Mouse (Mus musculus): ENCODE data around the gene 4930539E08Rik. TPM values are rescaled to one million over a fixed set of nuclear protein-coding genes. Genes with fewer than 3 reads are reported as not detected.

Gene 4930539E08Rik
- polyA plus RNA-seq, 1 experiment from 2014 or later: 1.8 TPM

DNA sequence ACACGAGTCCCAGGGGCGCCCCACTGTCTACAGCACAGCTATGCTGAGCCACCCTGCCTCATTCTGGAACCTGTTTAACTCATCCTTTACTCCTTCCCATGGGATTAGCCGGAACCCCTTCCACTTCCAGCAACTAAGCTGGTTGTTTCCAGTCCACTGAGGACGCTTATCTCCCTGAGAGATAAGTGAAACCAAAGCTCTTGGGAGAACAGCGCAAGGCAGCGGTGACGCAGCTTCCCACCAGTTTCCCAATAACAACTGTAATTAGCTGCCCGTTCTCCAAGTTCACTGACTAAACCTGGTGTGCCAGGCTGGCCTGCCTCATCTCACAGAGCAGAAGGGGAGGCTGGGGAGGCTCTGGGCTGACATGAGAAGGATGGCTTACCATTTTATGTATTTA is 6.0 kb upstream of the 4930539E08Rik start:
- Histone ChIP-seq H3K4me1 (replicated peaks; ENCODE audit: control insufficient read depth, insufficient read depth, low read length) (no peaks in the 10 kb centered on the region), H3K4me3 (replicated peaks; ENCODE audit: low read length) (no peak overlapping the region), H3K27ac (ENCODE audit: low read length) (no peak overlapping the region), H3K27me3 (replicated peaks; ENCODE audit: control insufficient read depth, insufficient read depth, low read length) (no peaks in the 10 kb centered on the region), H3K9ac (replicated peaks; ENCODE audit: low read depth, low read length) (no peak overlapping the region), H3K9me3 (ENCODE audit: control insufficient read depth, low read length) (no peaks in the 10 kb centered on the region), H3K4me2 (ENCODE audit: low read length) (no peak overlapping the region), H3K36me3 (ENCODE audit: control insufficient read depth, insufficient read depth) (no peaks in the 10 kb centered on the region)
- WGBS: 67% methylated on average over 8 of the region's 8 CpGs
- ATAC-seq: no peak

DNA sequence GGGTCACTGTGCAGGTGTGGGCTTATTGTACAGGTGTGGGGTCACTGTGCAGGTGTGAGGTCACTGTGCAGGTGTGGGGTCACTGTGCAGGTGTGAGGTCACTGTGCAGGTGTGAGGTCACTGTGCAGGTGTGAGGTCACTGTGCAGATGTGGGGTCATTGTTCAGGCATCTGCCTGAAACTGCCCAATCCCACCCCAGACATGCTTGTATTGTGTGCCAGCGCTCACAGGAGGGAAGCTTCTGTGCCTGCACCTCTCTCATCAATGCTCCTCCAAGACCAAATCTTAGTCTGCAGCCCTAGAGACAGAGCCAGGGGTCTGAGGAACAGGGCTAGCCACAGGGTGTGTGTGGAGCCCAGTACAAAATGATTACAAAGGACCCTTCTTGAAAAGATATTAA is 1.4 kb upstream of the 4930539E08Rik start:
- no peaks in the 10 kb centered on the region for H3K36me3 ChIP-seq (ENCODE audit: control insufficient read depth, insufficient read depth)
- 95% methylated on average over 1 of the region's 1 CpGs for WGBS
- no peaks in the 10 kb centered on the region for H3K27me3 ChIP-seq (replicated peaks; ENCODE audit: control insufficient read depth, insufficient read depth, low read length)
- no peak overlapping the region for H3K9ac ChIP-seq (replicated peaks; ENCODE audit: low read depth, low read length)
- no peak overlapping the region for H3K27ac ChIP-seq (ENCODE audit: low read length)
- H3K9me3 ChIP-seq (ENCODE audit: control insufficient read depth, low read length): no peaks in the 10 kb centered on the region
- ATAC-seq: no peak
- H3K4me3 ChIP-seq (replicated peaks; ENCODE audit: low read length): no peak overlapping the region
- H3K4me2 ChIP-seq (ENCODE audit: low read length): no peak overlapping the region
- no peaks in the 10 kb centered on the region for H3K4me1 ChIP-seq (replicated peaks; ENCODE audit: control insufficient read depth, insufficient read depth, low read length)

DNA sequence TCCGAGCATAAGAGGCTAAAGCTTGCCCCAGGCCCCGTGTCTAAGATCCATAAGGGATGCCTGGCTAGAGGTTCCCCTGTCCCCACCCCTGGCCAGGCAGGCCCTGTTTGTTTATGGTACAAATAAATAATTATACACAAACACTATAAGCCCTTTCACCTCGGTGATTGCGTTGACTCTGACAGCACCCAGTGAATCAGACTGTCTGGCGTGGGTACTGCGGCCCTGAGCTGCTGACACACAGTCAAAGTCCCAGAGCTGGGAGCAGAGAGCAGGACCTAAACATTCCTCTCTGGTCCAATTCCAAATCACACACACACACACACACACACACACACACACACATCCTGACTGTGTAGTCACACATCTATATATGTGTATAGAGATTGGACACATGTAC is 1.2 kb downstream of the 4930539E08Rik start:
- 0 out of 2 replicates have a peak, but pooled peaks cover 4% of the 10 kb centered on the region for H3K27me3 ChIP-seq (replicated peaks; ENCODE audit: control insufficient read depth, insufficient read depth, low read length)
- ATAC-seq: no peak
- 87% methylated on average over 6 of the region's 6 CpGs for WGBS

DNA sequence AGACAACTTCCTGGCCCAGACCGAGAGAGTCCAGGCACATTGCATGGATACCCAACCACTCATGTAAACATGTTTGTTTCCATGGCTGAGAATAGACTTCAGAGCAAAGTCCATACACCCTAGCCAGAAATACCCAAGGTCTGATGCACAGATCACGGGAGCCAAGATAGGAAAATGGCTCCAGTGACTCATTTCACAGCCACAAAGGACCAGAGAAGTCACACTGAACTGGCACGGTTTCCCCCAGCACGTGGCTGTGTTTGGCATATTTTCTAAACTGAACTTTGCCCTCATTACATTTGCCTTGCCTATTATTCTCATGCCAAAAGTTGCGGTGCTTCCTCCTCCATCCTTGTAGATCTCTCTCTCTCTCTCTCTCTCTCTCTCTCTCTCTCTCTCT is 1.9 kb downstream of the 4930539E08Rik start:
- H3K4me2 ChIP-seq (ENCODE audit: low read length): no peak overlapping the region
- whole genome bisulfite sequencing: 72% methylated on average over 5 of the region's 5 CpGs
- H3K9me3 ChIP-seq (ENCODE audit: control insufficient read depth, low read length): no peaks in the 10 kb centered on the region
- H3K36me3 ChIP-seq (ENCODE audit: control insufficient read depth, insufficient read depth): no peaks in the 10 kb centered on the region
- H3K4me3 ChIP-seq (replicated peaks; ENCODE audit: low read length): no peak overlapping the region
- H3K27me3 ChIP-seq (replicated peaks; ENCODE audit: control insufficient read depth, insufficient read depth, low read length): 0 out of 2 replicates have a peak, but pooled peaks cover 4% of the 10 kb centered on the region
- no peak overlapping the region for H3K27ac ChIP-seq (ENCODE audit: low read length)
- H3K9ac ChIP-seq (replicated peaks; ENCODE audit: low read depth, low read length): no peak overlapping the region
- ATAC-seq: no peak
- peaks cover 10% of the 10 kb centered on the region for H3K4me1 ChIP-seq (replicated peaks; ENCODE audit: control insufficient read depth, insufficient read depth, low read length)

More for the DNA sequence above, 1.2 kb downstream of the 4930539E08Rik start:
- Histone ChIP-seq H3K4me2 (ENCODE audit: low read length) (no peak overlapping the region), H3K36me3 (ENCODE audit: control insufficient read depth, insufficient read depth) (no peaks in the 10 kb centered on the region), H3K27ac (ENCODE audit: low read length) (no peak overlapping the region), H3K9me3 (ENCODE audit: control insufficient read depth, low read length) (no peaks in the 10 kb centered on the region), H3K4me1 (replicated peaks; ENCODE audit: control insufficient read depth, insufficient read depth, low read length) (peaks cover 5% of the 10 kb centered on the region; the same call in 1 of the 2 replicates), H3K9ac (replicated peaks; ENCODE audit: low read depth, low read length) (no peak overlapping the region), H3K4me3 (replicated peaks; ENCODE audit: low read length) (no peak overlapping the region)

DNA sequence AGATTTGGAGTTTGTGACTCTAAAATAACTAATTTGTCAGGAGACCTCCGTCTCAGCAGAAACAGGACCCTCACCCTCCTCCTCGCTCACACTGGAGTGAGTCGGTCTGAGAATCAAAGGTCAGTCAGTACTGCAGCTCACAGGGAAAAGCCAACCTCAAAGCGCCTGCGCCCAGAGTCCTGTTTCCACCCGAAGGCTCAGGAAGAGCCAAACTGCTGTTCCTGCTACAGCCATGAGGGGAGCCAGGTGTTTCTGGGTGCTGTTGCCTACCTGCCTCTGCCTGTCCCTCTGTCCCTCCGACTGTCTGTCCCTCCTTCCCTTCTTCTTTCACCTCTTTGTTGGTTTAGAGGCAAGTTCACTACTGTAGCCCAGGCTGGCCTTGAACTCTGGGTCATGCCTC is 5.0 kb downstream of the 4930539E08Rik start:
- H3K27me3 ChIP-seq (replicated peaks; ENCODE audit: control insufficient read depth, insufficient read depth, low read length): 0 out of 2 replicates have a peak, but pooled peaks cover 4% of the 10 kb centered on the region
- H3K4me1 ChIP-seq (replicated peaks; ENCODE audit: control insufficient read depth, insufficient read depth, low read length): peaks cover 16% of the 10 kb centered on the region
- no peak overlapping the region for H3K9ac ChIP-seq (replicated peaks; ENCODE audit: low read depth, low read length)
- H3K27ac ChIP-seq (ENCODE audit: low read length): no peak overlapping the region
- no peak for ATAC-seq
- WGBS: 22% methylated on average over 7 of the region's 7 CpGs
- no peak overlapping the region for H3K4me2 ChIP-seq (ENCODE audit: low read length)
- no peaks in the 10 kb centered on the region for H3K36me3 ChIP-seq (ENCODE audit: control insufficient read depth, insufficient read depth)
- H3K4me3 ChIP-seq (replicated peaks; ENCODE audit: low read length): no peak overlapping the region
- no peaks in the 10 kb centered on the region for H3K9me3 ChIP-seq (ENCODE audit: control insufficient read depth, low read length)

DNA sequence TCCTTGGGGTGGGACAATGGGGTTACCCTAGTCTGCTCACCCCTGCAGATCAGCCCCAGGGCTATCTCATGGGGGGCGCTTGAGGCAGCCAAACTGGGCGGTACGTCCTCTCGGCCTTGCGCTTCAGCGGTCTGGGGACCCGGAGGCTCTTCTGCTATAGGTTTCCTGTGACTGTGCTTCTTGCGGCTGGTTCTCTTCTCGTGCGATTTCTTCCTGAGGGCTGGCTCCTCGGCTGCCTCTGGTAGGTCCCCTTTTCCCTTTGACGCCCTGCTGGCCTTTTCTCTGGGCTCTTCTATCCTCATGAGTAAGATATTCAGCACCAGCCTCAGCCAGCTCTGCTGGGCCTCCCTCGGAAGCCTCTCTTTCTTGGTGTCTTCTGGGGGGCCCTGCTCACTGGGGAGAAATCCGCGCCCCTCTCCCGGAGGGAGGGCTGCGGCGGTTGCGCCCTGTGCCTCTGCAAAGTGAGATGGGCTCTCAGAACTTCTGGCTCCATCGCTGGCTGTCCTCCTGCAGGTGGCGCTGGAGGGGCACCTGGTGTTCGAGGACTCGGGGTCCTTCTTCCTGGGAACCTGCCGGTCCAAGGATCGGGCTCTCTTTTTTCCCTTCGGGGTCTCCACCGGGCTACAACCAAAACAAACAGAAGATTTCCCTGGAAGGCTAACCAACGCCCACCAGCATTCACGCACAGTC is 5.7 kb downstream of the 4930539E08Rik start:
- 8% methylated on average over 29 of the region's 29 CpGs for WGBS
- H3K9me3 ChIP-seq (ENCODE audit: control insufficient read depth, low read length): no peaks in the 10 kb centered on the region
- no peaks in the 10 kb centered on the region for H3K36me3 ChIP-seq (ENCODE audit: control insufficient read depth, insufficient read depth)
- H3K4me2 ChIP-seq (ENCODE audit: low read length): peak overlapping the region; percentile 29
- 0 out of 2 replicates have a peak, but pooled peaks cover 4% of the 10 kb centered on the region for H3K27me3 ChIP-seq (replicated peaks; ENCODE audit: control insufficient read depth, insufficient read depth, low read length)
- H3K4me1 ChIP-seq (replicated peaks; ENCODE audit: control insufficient read depth, insufficient read depth, low read length): peaks cover 20% of the 10 kb centered on the region
- ATAC-seq: no peak
- H3K27ac ChIP-seq (ENCODE audit: low read length): no peak overlapping the region
- no peak overlapping the region for H3K4me3 ChIP-seq (replicated peaks; ENCODE audit: low read length)
- H3K9ac ChIP-seq (replicated peaks; ENCODE audit: low read depth, low read length): 0 out of 2 replicates have a peak overlapping the region, but pooled peaks have one; percentile 5

DNA sequence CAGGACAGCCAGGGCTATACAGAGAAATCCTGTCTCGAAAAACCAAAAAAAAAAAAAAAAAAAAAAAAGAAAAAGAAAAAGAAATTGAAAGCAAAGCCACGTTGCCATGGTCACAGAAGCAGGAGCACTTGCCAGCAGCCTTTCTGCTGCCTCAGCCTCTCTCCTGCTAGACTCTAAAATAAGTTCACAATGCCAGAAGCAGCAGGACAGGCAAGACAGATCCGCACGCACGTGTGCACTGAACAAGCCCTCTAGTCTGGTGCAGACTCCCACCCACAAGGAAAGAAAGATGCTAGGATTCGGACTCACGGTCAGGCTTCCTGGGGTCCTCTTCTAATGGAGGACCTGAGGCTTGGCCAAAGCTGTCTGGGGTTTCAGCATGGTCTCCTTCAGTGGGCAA is 7.2 kb downstream of the 4930539E08Rik start:
- ATAC-seq: no peak
- 48% methylated on average over 7 of the region's 7 CpGs for WGBS
- H3K27ac ChIP-seq (ENCODE audit: low read length): peak overlapping the region; percentile 50; the same call in 1 of the 2 replicates
- H3K9me3 ChIP-seq (ENCODE audit: control insufficient read depth, low read length): no peaks in the 10 kb centered on the region
- H3K4me1 ChIP-seq (replicated peaks; ENCODE audit: control insufficient read depth, insufficient read depth, low read length): peaks cover 20% of the 10 kb centered on the region
- H3K36me3 ChIP-seq (ENCODE audit: control insufficient read depth, insufficient read depth): no peaks in the 10 kb centered on the region
- H3K4me2 ChIP-seq (ENCODE audit: low read length): no peak overlapping the region
- H3K9ac ChIP-seq (replicated peaks; ENCODE audit: low read depth, low read length): no peak overlapping the region
- 0 out of 2 replicates have a peak, but pooled peaks cover 4% of the 10 kb centered on the region for H3K27me3 ChIP-seq (replicated peaks; ENCODE audit: control insufficient read depth, insufficient read depth, low read length)
- no peak overlapping the region for H3K4me3 ChIP-seq (replicated peaks; ENCODE audit: low read length)

DNA sequence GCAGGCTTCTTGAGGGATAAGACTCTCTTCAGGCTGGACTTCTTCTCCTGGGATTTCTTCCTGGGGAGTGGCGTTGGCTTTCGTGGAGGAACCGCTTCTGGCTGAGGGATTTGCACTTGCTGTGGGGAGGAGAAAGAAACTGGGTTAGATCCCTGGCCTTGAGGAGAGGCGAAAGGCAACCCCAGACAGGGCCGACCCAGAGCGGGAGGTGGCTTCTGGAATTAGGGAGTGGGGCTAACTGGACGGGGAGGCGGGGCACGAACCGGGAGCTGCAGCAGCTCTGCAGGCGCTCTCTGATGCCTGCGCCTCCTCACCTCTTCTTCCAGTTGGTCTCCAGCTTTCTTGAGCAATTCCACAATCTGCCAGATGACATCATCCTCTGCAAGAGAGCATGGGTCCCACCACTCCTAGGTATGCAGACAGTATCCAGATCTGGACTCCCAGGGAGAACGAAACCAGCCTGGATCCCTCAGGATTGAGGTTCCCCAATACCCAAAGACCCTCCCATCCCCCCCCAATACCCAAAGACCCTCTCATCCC is 9.7 kb downstream of the 4930539E08Rik start:
- 0 out of 2 replicates have a peak, but pooled peaks have one; percentile 10 for ATAC-seq
- 0 out of 2 replicates have a peak, but pooled peaks cover 4% of the 10 kb centered on the region for H3K27me3 ChIP-seq (replicated peaks; ENCODE audit: control insufficient read depth, insufficient read depth, low read length)
- 0 out of 2 replicates have a peak overlapping the region, but pooled peaks have one; percentile 10 for H3K9ac ChIP-seq (replicated peaks; ENCODE audit: low read depth, low read length)
- 66% methylated on average over 13 of the region's 13 CpGs for WGBS
- H3K4me2 ChIP-seq (ENCODE audit: low read length): no peak overlapping the region
- peak overlapping the region; percentile 73 for H3K27ac ChIP-seq (ENCODE audit: low read length)
- peaks cover 20% of the 10 kb centered on the region for H3K4me1 ChIP-seq (replicated peaks; ENCODE audit: control insufficient read depth, insufficient read depth, low read length)
- no peaks in the 10 kb centered on the region for H3K9me3 ChIP-seq (ENCODE audit: control insufficient read depth, low read length)
- no peaks in the 10 kb centered on the region for H3K36me3 ChIP-seq (ENCODE audit: control insufficient read depth, insufficient read depth)
- H3K4me3 ChIP-seq (replicated peaks; ENCODE audit: low read length): no peak overlapping the region

DNA sequence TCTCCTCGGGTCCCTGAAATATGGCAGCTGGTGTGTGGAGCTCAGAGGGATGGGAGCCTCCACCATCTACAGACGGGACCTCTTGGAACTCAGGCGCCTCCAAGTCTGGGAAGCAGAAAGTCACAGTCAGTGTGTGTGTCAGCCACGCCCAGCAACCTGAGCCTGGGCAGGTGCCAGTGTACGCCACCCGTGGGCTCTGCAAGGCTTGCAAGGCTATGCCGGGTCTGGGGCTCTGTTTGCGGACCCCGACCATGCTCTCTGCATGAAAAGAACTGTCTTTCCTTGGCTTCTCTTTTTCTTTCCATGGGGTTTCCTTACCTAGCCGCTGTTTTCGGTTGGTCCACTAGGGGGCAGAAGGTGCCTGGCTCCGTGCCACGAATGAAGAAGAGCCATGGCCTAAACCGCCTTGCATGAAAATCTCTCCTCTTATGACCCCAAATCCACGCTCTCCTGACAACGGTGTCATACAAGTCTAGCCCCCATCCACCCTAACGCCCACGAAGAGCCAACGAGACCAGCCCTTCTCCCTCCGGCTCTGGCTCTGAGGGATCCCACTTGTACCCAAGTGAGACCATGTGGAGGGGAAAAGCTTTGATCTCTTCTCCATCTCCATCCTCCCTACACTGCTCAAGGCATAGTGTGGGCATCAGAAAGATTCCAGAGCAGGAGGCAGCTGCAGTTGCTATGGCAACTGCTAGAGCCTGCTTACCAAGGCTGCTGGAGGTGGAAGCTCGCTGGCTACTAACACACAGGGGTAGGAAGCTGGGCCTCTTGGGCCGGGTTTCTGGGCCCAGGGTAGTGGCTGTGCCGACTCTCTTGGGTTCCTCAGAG is 10.4 kb downstream of the 4930539E08Rik start:
- Histone ChIP-seq H3K9me3 (ENCODE audit: control insufficient read depth, low read length) (no peaks in the 10 kb centered on the region), H3K4me1 (replicated peaks; ENCODE audit: control insufficient read depth, insufficient read depth, low read length) (peaks cover 20% of the 10 kb centered on the region), H3K27me3 (replicated peaks; ENCODE audit: control insufficient read depth, insufficient read depth, low read length) (0 out of 2 replicates have a peak, but pooled peaks cover 4% of the 10 kb centered on the region), H3K36me3 (ENCODE audit: control insufficient read depth, insufficient read depth) (no peaks in the 10 kb centered on the region), H3K9ac (replicated peaks; ENCODE audit: low read depth, low read length) (no peak overlapping the region), H3K27ac (ENCODE audit: low read length) (peak overlapping the region; percentile 73), H3K4me2 (ENCODE audit: low read length) (no peak overlapping the region), H3K4me3 (replicated peaks; ENCODE audit: low read length) (no peak overlapping the region)
- peak; percentile 90 for ATAC-seq
- 26% methylated on average over 23 of the region's 23 CpGs for WGBS

Measured in forebrain, embryonic 16.5 days (tissue).